Mouse (Mus musculus): ENCODE results near the gene Ankrd2. TPM values are rescaled to one million over a fixed set of nuclear protein-coding genes. Genes with fewer than 3 reads are reported as not detected.

Ankrd2 gene
- polyA plus RNA-seq, 1 experiment from 2014 or later = 1.9 TPM

GRCm38 (mm10) chr19:42034881-42035455 is 832 bp upstream of the Ankrd2 start:
- Histone ChIP-seq H3K9ac (no peak overlapping the region), H3K9me3 (replicated peaks) (no peaks in the 10 kb centered on the region), H3K4me1 (peaks cover 29% of the 10 kb centered on the region), H3K4me3 (replicated peaks) (no peak overlapping the region), H3K4me2 (replicated peaks) (0 out of 2 replicates have a peak overlapping the region, but pooled peaks have one; percentile 12), H3K36me3 (0 out of 2 replicates have a peak, but pooled peaks cover 7% of the 10 kb centered on the region), H3K27ac (replicated peaks) (peak overlapping the region; percentile 85), H3K27me3 (no peaks in the 10 kb centered on the region)
- WGBS = 39% methylated on average over 11 of the region's 11 CpGs
- peak; percentile 16; the same call in 1 of the 2 replicates for ATAC-seq (ENCODE audit: insufficient number of reproducible peaks, low FRiP score, low TSS enrichment, low read depth)

GRCm38 (mm10) chr19:42036357-42036756 is 557 bp downstream of the Ankrd2 start:
- Histone ChIP-seq H3K9ac (no peak overlapping the region), H3K4me1 (peaks cover 29% of the 10 kb centered on the region), H3K36me3 (0 out of 2 replicates have a peak, but pooled peaks cover 7% of the 10 kb centered on the region), H3K27ac (replicated peaks) (no peak overlapping the region), H3K9me3 (replicated peaks) (no peaks in the 10 kb centered on the region), H3K4me3 (replicated peaks) (no peak overlapping the region), H3K27me3 (no peaks in the 10 kb centered on the region), H3K4me2 (replicated peaks) (no peak overlapping the region)
- 64% methylated on average over 3 of the region's 3 CpGs for WGBS
- no peak for ATAC-seq (ENCODE audit: insufficient number of reproducible peaks, low FRiP score, low TSS enrichment, low read depth)

GRCm38 (mm10) chr19:42037167-42037702 is 1.4 kb downstream of the Ankrd2 start:
- H3K4me3 ChIP-seq (replicated peaks) = no peak overlapping the region
- 66% methylated on average over 11 of the region's 11 CpGs for WGBS
- H3K36me3 ChIP-seq = 0 out of 2 replicates have a peak, but pooled peaks cover 7% of the 10 kb centered on the region
- H3K9me3 ChIP-seq (replicated peaks) = no peaks in the 10 kb centered on the region
- peaks cover 29% of the 10 kb centered on the region for H3K4me1 ChIP-seq
- no peak overlapping the region for H3K27ac ChIP-seq (replicated peaks)
- H3K27me3 ChIP-seq = no peaks in the 10 kb centered on the region
- H3K4me2 ChIP-seq (replicated peaks) = no peak overlapping the region
- H3K9ac ChIP-seq = no peak overlapping the region
- no peak for ATAC-seq (ENCODE audit: insufficient number of reproducible peaks, low FRiP score, low TSS enrichment, low read depth)

GRCm38 (mm10) chr19:42038310-42038709 is 2.5 kb downstream of the Ankrd2 start:
- ATAC-seq (ENCODE audit: insufficient number of reproducible peaks, low FRiP score, low TSS enrichment, low read depth) = no peak
- WGBS = 89% methylated on average over 12 of the region's 12 CpGs
- H3K4me1 ChIP-seq = peaks cover 29% of the 10 kb centered on the region

GRCm38 (mm10) chr19:42043988-42044387 is 8.2 kb downstream of the Ankrd2 start:
- 95% methylated on average over 6 of the region's 6 CpGs for WGBS

More at GRCm38 (mm10) chr19:42038310-42038709, 2.5 kb downstream of the Ankrd2 start:
- H3K4me3 ChIP-seq (replicated peaks) = no peak overlapping the region
- no peaks in the 10 kb centered on the region for H3K27me3 ChIP-seq
- H3K9me3 ChIP-seq (replicated peaks) = no peaks in the 10 kb centered on the region
- 0 out of 2 replicates have a peak, but pooled peaks cover 7% of the 10 kb centered on the region for H3K36me3 ChIP-seq
- H3K9ac ChIP-seq = no peak overlapping the region
- H3K27ac ChIP-seq (replicated peaks) = no peak overlapping the region
- no peak overlapping the region for H3K4me2 ChIP-seq (replicated peaks)

GRCm38 (mm10) chr19:42045269-42046102 is 9.7 kb downstream of the Ankrd2 start, which contains the start of gene Hoga1:
Hoga1 (plus strand) TSS chr19:42045610.
- no peaks in the 10 kb centered on the region for H3K27me3 ChIP-seq
- peak; percentile 90 for ATAC-seq (ENCODE audit: insufficient number of reproducible peaks, low FRiP score, low TSS enrichment, low read depth)
- 21% methylated on average over 23 of the region's 23 CpGs for WGBS
- H3K4me1 ChIP-seq = peaks cover 7% of the 10 kb centered on the region
- no peaks in the 10 kb centered on the region for H3K36me3 ChIP-seq
- no peaks in the 10 kb centered on the region for H3K9me3 ChIP-seq (replicated peaks)
- H3K4me2 ChIP-seq (replicated peaks) = peak within 1 kb of the TSS; percentile 55
- peak within 1 kb of the TSS; percentile 40 for H3K4me3 ChIP-seq (replicated peaks)
- H3K27ac ChIP-seq (replicated peaks) = 0 out of 2 replicates have a peak within 1 kb of the TSS, but pooled peaks have one; percentile 7
- 0 out of 2 replicates have a peak within 1 kb of the TSS, but pooled peaks have one; percentile 21 for H3K9ac ChIP-seq

More at GRCm38 (mm10) chr19:42043988-42044387, 8.2 kb downstream of the Ankrd2 start:
- H3K9ac ChIP-seq = no peak overlapping the region
- H3K27ac ChIP-seq (replicated peaks) = no peak overlapping the region
- H3K36me3 ChIP-seq = no peaks in the 10 kb centered on the region
- H3K4me1 ChIP-seq = peaks cover 7% of the 10 kb centered on the region
- H3K4me3 ChIP-seq (replicated peaks) = no peak overlapping the region
- no peak overlapping the region for H3K4me2 ChIP-seq (replicated peaks)
- H3K9me3 ChIP-seq (replicated peaks) = no peaks in the 10 kb centered on the region
- no peak for ATAC-seq (ENCODE audit: insufficient number of reproducible peaks, low FRiP score, low TSS enrichment, low read depth)
- H3K27me3 ChIP-seq = no peaks in the 10 kb centered on the region

GRCm38 (mm10) chr19:42050251-42050650 is 14.5 kb downstream of the Ankrd2 start:
- no peak overlapping the region for H3K4me3 ChIP-seq (replicated peaks)
- no peaks in the 10 kb centered on the region for H3K27me3 ChIP-seq
- H3K4me1 ChIP-seq = peaks cover 7% of the 10 kb centered on the region
- no peak overlapping the region for H3K4me2 ChIP-seq (replicated peaks)
- ATAC-seq (ENCODE audit: insufficient number of reproducible peaks, low FRiP score, low TSS enrichment, low read depth) = no peak
- no peaks in the 10 kb centered on the region for H3K9me3 ChIP-seq (replicated peaks)
- 78% methylated on average over 1 of the region's 1 CpGs for WGBS
- no peak overlapping the region for H3K9ac ChIP-seq
- H3K36me3 ChIP-seq = no peaks in the 10 kb centered on the region
- no peak overlapping the region for H3K27ac ChIP-seq (replicated peaks)

- H3K9me3 ChIP-seq (replicated peaks) = no peaks in the 10 kb centered on the region
- H3K36me3 ChIP-seq = no peaks in the 10 kb centered on the region
- ATAC-seq (ENCODE audit: insufficient number of reproducible peaks, low FRiP score, low TSS enrichment, low read depth) = no peak
- 80% methylated on average over 3 of the region's 3 CpGs for WGBS
- H3K4me3 ChIP-seq (replicated peaks) = no peak overlapping the region
- H3K27ac ChIP-seq (replicated peaks) = no peak overlapping the region
- H3K9ac ChIP-seq = no peak overlapping the region
- no peaks in the 10 kb centered on the region for H3K4me1 ChIP-seq
- no peak overlapping the region for H3K4me2 ChIP-seq (replicated peaks)
- H3K27me3 ChIP-seq = no peaks in the 10 kb centered on the region
Measured at GRCm38 (mm10) chr19:42051351-42051750, 15.6 kb downstream of the Ankrd2 start.

- ATAC-seq (ENCODE audit: insufficient number of reproducible peaks, low FRiP score, low TSS enrichment, low read depth) = no peak
- H3K36me3 ChIP-seq = no peaks in the 10 kb centered on the region
- no peaks in the 10 kb centered on the region for H3K9me3 ChIP-seq (replicated peaks)
- no peak within 1 kb of the TSS for H3K27ac ChIP-seq (replicated peaks)
- H3K27me3 ChIP-seq = no peaks in the 10 kb centered on the region
- no peaks in the 10 kb centered on the region for H3K4me1 ChIP-seq
- 78% methylated on average over 4 of the region's 4 CpGs for WGBS
- H3K4me3 ChIP-seq (replicated peaks) = no peak within 1 kb of the TSS
- H3K4me2 ChIP-seq (replicated peaks) = no peak within 1 kb of the TSS
- no peak within 1 kb of the TSS for H3K9ac ChIP-seq
Measured at GRCm38 (mm10) chr19:42051948-42052347, 16.1 kb downstream of the Ankrd2 start, which contains the start of gene 4933411K16Rik. 4933411K16Rik (plus strand) TSS chr19:42052248.

GRCm38 (mm10) chr19:42054255-42054654 is 18.5 kb downstream of the Ankrd2 start:
- no peaks in the 10 kb centered on the region for H3K9me3 ChIP-seq (replicated peaks)
- 71% methylated on average over 6 of the region's 6 CpGs for WGBS
- no peaks in the 10 kb centered on the region for H3K36me3 ChIP-seq
- ATAC-seq (ENCODE audit: insufficient number of reproducible peaks, low FRiP score, low TSS enrichment, low read depth) = no peak
- H3K4me1 ChIP-seq = no peaks in the 10 kb centered on the region
- H3K27ac ChIP-seq (replicated peaks) = no peak overlapping the region
- H3K4me3 ChIP-seq (replicated peaks) = no peak overlapping the region
- no peak overlapping the region for H3K9ac ChIP-seq
- H3K27me3 ChIP-seq = no peaks in the 10 kb centered on the region
- no peak overlapping the region for H3K4me2 ChIP-seq (replicated peaks)

GRCm38 (mm10) chr19:42055881-42056280 is 20.1 kb downstream of the Ankrd2 start:
- no peaks in the 10 kb centered on the region for H3K27me3 ChIP-seq
- no peak for ATAC-seq (ENCODE audit: insufficient number of reproducible peaks, low FRiP score, low TSS enrichment, low read depth)
- no peaks in the 10 kb centered on the region for H3K4me1 ChIP-seq
- 72% methylated on average over 2 of the region's 2 CpGs for WGBS
- no peaks in the 10 kb centered on the region for H3K9me3 ChIP-seq (replicated peaks)
- H3K4me3 ChIP-seq (replicated peaks) = no peak overlapping the region
- H3K4me2 ChIP-seq (replicated peaks) = no peak overlapping the region
- H3K9ac ChIP-seq = no peak overlapping the region
- H3K27ac ChIP-seq (replicated peaks) = no peak overlapping the region
- no peaks in the 10 kb centered on the region for H3K36me3 ChIP-seq
